Mouse (Mus musculus): ENCODE results near the gene Npas3.

Npas3 gene

DNA sequence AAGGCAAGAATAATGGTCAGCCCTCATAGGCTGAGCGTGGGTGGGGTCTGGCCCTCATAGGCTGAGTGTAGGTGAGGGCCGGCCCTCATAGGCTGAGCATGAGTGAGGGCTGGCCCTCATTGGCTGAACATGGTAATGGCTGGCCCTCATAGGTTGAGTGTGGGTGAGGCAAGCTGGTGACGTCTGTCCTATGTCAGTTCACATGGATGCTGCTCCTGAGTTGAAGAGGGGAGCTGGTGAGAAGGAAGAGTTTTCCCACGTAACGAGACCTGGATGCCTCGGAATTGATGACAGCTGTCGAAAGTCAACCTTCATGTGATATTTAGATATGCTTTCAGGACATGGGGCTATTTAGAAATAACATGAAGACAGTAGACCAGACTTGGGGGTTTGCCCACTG lies 45.5 kb downstream of the Npas3 start:
- DNase-seq (ENCODE audit: low read depth, low spot score) = no peak

DNA sequence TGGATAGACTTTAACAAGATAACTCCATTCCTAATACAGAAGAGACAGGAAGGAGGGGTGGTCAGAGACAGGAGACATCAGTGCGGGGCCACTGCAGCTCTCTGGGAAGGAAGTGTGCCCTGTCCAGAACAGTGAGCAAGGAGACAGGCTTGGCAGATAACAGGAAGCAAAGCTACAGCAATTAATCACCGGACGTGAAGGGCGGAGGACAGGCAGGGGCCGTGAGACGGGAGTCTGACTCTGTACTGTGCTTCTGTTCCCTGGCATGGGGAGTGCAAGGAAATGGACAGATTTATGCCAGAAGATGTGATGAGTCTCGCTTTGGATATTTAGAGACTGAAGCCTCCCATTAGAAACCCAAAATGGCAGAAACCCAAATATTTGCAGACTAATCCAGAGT lies 47.3 kb downstream of the Npas3 start:
- DNase-seq (ENCODE audit: low read depth, low spot score) = no peak

DNA sequence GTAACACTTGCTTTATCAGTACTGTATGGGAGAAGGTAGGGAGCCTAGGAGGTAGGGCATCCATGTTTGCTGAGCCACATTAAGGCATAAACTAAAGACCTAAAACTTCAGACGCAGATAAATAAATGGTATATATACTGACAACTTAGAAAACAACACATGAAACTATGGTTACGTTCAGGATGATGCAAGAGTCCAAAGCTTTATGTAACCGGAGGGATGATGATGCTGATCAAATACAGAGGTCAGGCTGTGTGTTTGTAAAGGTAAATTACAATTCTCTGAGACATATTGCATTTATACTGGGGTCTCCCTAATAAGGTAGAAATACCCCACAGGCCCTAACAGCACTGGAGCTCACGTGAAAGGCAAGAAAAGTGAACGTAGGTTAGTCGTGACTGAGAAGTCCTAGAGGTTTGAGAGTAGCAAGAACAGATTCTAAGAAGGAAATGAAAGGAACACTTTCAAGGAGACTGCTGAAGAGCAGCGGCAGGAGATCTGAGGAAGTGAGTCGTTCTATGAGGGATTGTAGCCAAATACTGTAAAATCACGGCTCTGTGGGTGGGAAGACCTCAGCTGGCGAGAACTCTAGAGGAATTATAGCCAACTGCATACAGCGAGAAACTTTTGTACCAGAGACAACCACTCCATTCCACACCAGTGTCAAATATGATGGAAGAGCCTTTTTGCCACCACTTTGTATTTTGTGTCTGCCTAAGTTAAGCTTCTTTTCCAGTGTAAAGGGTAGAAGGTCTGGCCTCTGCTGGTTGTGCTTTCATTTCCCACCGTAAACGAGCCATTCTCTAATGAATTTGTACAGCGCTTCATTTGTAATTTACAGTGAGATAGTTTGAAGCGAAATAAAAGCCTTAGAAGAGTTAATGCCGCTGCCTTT lies 49.7 kb downstream of the Npas3 start:
- no peak for DNase-seq (ENCODE audit: low read depth, low spot score)

DNA sequence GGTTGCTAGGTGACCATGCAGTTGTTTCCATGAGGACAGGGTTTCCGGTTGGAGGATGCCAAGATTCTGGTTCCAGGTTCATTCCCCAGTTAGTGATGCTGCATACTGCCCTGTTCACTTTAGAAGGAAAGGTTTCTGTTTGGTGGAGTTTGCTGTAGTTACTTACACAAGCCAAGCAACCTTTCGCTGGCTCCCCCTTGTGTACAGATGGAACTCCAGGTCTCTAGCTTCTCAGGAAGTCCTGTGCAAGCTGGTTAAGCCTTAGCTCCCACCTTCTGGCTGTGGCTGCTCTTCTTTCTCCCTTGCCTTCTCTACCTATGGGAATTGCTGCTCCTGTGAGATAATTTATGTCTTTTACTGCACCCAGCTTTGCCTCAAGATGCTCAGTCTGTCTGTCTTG lies 52.5 kb downstream of the Npas3 start:
- no peak for DNase-seq (ENCODE audit: low read depth, low spot score)

DNA sequence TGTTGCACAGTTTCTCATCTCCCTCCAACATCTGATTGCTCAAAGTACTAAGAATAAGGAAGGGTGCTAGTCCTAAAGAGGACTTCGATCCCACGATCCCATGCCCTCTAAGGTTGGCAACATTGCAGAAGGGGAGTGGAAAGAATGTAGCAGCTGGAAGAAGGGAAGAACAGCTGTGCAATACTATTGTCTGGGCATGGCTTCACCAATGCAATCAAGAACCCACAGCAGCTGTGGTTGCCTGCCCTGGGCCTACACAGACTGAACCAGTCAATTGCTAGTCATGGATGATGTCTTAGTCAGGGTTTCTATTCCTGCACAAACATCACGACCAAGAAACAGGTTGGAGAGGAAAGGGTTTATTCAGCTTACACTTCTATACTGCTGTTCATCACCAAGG lies 53.7 kb downstream of the Npas3 start:
- DNase-seq (ENCODE audit: low read depth, low spot score) = no peak

DNA sequence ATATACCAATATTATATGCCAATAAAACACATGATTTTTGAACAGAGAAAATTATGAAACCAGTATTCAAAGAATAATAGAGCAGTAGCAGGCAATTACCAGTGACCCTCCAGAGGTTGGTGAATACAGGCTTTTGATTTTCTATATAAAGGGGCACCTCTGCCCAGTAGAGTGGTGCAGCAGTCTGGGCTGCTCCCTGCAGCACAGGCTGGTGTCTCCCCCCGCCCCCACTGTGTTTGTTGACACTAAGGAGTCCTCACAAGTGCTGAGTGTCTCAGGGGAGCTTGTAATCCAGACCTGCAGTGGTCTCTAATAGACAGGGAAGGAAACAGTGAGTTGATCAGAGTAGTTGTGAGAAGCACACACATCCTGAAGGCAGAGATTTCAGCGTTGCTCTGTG lies 68.2 kb downstream of the Npas3 start:
- no peak for DNase-seq (ENCODE audit: low read depth, low spot score)

DNA sequence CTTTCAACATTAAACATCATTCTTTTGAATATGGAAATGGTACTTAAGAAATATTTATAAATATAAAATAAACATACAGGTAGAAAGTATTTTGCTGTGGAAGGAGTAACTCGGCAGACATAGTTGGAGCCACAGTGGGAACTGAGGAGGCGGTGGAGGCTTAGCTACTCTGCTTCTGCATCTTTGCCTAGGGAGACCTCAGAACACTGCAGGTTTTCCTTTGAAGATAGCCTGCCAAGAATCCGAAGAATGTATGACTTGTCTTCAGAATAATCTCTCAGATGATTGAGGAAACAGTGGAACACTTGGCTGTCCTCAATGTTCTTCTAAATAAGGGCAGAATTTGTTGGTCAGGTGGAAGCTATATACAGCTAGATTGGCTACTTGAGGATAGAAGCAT lies 69.3 kb downstream of the Npas3 start:
- DNase-seq (ENCODE audit: low read depth, low spot score) = no peak

DNA sequence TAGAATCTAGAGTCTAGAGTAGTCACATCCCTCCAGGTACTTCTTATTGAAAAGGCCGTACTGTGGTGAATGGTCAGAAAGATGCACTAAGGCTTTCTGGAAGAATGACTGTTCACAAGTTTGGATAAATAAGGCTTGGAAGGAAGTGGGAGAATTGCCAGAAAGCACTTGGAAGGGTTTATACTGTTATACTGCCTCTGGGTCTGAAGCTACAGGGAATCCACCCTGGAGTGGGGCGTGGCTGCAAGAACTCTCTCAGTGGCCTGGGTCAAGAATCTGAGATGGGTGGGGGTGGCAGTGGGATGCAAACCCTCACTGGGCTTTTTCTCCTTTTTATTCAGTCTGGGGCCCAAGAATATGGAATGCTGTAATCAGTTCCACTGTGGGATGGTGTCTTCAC lies 72.0 kb downstream of the Npas3 start:
- no peak for DNase-seq (ENCODE audit: low read depth, low spot score)

DNA sequence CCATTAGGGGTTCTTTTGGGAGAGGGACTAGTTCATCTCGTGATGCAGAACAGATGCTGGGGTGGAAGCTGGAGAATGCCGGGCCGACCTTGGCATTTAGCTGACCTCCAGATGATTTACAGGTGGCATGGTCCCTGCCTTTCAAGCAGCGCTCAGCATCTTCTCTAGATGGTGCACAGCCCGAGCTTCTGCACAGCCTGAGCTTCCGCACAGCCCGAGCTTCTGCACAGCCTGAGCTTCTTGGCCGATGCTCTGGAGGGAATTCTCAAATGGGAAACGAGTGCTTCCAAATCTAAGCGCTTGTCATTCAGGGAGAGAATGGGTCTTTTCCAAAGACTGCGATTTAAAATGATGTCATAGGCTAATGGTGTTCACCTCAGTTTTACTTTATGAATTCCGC lies 72.5 kb downstream of the Npas3 start:
- DNase-seq (ENCODE audit: low read depth, low spot score) = no peak

DNA sequence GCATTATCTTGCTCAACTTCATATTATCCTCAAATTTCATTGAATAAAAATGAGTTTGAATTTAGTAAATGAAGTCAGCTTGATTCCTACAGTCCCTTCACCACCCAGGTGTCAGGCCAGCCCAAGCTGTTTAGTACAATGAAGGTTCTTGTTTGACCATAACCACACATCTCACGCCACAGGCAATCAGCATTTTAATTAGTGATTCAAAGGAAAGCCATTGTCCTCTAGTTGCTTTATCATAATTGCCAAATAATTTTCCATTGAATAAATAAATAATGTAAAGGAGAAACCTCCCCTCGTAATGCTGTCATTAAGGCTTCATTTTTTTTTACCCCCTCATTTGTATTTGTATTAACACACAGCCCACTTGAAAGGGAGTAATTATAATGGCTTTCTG lies 73.5 kb downstream of the Npas3 start:
- DNase-seq (ENCODE audit: low read depth, low spot score) = no peak

DNA sequence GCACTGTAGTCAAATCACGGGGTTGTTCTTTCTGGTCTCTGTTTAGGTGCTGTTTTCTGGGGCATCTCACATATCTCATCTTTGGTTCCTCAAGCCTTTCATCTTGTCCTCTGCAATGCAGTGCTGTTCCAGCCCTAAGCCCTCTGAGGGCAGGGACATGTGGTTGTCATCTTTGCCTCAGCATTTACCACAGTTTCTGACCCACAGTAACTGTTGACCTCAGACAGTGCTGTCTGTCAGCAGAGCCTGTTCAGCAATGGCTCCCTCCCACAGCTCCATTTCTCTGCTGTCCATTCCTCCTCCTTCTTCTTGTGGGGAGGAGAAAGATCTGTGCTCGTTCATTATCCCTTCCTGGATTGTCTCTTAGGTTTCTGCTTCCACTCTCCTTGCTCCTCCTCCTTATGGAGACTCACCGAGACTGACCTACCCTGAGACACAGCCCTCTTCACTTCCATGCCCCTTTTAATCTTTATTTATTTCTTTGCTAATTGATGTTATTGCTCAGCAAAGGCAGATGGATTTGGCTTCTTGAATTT lies 79.2 kb downstream of the Npas3 start:
- no peak for DNase-seq (ENCODE audit: low read depth, low spot score)

DNA sequence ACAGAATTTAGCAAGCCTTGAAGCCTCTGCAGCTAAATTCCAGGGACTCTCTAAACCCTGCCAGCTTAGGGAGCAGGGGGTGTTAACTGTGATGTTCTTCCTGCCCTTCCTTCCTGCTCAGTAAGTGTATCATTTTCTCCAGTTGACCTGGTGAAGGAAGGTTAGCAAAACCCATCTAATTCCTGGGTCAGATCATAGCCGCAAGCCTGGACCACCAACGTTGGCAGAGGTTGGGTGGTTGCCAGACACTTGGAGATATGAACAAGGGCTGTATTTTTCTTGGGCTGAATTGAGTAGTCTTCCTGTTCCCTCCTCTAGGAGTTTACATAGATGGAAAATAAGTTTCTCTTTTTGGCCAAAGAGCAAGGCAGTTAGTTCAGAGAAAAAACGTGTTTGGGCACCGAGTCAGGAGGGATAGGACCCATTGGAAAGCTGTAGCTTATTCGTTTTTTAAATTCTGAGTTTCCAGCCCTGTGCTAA lies 79.8 kb downstream of the Npas3 start:
- no peak for DNase-seq (ENCODE audit: low read depth, low spot score)

DNA sequence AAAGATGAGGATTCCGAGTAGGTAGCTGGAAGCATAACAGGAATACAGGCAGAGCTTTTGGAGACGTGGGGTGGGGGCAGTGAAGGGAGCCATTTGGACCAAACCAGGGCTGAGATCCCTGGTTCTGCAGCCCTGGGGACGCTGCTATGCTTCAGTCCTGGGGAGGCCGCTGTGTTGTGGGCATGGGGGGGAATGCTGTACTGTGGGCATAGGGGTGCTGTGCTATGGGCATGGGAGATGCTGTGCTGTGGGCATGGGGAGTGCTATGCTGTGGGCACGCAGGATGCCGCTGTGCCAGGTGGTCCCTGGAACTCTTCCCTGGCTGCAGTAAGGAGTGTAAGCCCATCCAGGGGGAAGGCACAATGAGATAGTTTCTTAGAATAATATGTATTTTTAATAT lies 81.7 kb downstream of the Npas3 start:
- no peak for DNase-seq (ENCODE audit: low read depth, low spot score)

DNA sequence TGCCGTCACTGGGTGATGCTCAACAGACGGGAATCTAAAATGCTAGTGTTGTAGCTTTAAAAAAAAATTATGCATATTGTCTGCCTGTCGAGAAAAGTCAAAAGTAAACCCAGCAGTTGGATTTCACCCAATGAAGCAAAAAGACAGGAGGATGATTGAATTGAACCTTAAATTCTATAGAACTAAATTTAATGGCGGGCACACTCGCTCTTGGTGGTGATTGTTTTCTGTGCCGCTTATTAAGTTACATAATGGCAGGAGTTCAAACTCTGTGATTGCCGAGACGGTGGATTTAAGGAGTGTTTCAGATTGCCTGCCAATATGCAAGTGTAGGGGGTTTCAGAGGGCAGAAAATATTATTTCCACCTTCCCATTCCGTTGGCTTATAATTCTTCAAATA lies 82.9 kb downstream of the Npas3 start:
- DNase-seq (ENCODE audit: low read depth, low spot score) = no peak

DNA sequence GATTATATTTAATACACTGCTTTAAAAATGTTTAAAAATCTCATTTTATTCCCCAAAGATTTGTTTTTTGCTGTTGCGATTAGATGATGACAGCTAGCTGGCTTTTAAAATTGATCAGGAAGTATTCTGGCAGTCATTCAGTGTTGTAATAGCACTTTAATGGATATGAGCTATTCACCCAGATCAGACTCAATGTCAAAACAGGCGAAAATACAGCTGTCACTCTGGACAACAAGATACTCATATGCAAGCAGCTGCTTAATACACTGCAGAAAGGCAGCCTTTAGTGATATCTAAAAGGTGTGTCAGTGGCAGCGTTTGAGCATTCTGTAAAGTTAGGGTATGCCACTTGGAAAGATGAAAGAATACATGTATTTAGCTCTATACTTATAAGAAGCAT lies 83.3 kb downstream of the Npas3 start:
- no peak for DNase-seq (ENCODE audit: low read depth, low spot score)

DNA sequence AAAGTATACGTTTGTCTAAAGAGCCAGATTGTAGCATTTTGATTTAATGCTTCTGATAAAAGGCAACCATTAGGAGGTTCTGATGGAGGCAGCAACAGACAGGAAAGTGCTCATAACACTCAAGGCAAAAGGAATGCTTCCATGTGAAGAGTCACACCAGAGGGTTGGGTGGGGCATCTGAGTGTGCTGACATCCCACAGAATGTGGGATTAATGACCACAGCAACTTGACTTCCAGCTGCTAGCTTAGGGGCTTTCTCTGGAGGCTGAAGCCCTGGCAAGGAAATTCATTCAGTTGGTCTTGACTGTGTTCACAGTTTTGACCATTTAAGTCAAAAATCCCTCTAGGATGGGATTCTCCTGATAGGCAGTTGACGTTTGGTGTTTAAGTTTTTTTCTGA lies 84.8 kb downstream of the Npas3 start:
- DNase-seq (ENCODE audit: low read depth, low spot score) = no peak

DNA sequence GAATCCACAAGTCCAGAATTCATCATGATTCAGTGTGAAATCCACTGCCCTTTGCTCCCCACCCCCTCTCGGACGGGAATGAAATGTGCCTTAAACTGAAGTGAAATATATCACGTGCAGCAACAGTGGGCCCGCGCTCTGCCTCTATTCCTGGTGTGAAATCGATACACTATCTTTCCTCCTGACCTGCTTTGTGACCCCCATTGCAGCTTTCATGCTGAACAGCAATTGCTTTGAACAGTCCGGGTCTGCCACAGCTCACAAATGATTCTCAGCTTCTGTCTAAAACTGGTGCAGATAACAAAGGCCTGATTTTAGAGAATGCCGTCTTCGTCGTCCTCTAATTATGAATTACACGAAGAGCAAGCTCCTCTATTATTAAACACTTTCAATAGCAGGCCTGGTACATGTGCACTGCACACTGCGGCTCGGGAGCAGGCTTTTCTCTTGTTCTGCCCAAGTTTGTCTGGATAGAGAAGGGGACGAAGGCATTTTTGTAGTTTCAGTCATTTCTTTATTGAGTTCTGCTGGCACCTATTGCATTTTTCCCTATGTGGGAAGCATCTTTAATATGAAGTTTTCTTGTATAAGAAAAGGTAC lies 90.0 kb downstream of the Npas3 start:
- no peak for DNase-seq (ENCODE audit: low read depth, low spot score)

DNA sequence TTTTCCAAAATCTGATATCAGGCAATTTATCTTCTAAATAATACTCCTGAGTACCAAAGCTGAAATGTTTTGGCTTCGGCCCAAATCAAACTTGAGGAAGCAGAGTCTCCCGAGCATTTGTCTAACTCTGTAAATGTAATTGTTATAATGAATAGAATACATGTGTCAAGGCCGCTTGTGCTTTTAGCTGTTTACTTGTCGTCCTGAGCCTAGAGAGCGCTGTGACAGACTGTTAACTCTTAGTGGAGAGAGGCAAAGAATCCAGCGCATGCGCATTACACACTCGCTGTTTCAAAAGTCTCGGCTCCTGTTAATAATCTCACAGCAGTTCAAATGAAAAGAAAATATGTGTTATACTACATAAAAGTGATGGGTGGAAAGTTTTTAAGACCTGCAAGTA lies 94.3 kb downstream of the Npas3 start:
- DNase-seq (ENCODE audit: low read depth, low spot score) = peak; percentile 16

DNA sequence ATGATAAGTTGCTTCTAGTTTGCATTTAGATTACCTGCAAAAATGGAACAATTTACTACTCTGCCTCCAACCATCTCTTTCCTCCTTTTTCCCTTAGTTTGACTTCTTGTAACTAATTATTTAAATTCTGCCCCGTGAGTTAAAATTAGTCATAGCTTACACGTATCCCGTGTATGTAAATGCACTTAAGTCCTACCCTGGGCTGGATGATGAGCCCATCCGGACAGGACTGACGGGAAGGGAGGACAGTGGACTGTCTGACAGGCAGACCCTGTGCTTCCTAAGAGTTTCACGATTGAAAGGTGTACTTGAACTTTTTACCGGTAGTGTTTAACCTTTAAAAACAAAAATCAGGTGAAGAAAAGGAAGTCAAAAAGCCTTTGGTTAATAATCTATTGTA lies 103.4 kb downstream of the Npas3 start:
- DNase-seq (ENCODE audit: low read depth, low spot score) = no peak

DNA sequence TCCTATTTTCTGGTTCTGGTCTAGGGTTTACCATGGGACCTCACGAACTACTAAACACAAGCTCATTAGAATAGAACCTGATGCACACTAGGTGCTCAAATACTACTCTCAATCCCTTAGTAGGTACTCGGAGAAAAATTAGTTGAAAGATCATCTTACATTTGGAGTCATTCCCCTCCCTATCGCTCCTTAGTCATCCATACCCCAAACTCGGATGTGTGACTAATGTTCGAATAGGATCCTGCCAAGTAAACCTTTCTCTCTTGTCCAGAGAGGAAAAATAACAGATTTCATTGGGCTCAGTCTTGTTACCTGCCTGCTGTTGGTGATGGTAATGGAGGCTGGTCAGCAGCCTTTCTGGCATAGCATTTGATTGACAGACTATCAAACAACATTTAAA lies 117.3 kb downstream of the Npas3 start:
- no peak for DNase-seq (ENCODE audit: low read depth, low spot score)

DNA sequence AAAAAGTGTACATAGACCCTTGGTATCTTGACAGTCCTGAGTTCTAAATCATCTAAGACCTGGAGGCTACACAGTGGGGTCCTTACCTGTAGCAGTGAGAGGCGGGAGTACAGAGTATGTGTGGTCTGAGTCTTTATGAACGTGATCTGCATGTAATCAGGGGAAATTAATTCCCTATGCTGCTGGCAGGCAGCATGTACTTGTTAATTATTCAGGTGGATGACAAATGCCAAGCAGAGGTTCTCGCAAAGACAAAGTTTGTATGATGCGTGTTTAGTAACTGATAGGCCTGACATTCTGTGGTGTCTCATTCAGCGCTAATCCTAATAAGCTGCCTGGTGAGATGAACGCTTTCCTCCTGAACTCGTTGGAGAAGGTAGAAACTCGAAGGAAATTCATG lies 136.4 kb downstream of the Npas3 start:
- DNase-seq (ENCODE audit: low read depth, low spot score) = no peak

DNA sequence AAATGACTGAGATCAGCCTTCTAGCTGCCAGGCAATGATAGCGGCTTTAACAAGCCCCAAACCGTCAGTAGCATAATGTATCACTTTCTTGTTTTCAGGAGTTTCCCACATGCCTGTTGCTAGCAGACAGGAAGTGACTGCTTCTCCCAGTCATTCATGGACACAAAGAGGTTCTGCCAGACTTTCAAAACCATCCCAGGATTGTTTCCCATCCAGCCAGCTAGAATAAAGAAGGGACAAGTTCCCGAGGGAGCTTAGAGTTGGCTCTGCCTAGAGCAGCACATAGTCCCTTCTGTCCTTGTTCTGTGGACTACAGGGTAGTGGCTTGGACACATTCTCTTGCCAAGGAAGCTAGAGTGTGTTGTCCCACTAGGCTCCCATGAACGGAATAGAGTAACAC lies 157.4 kb downstream of the Npas3 start:
- DNase-seq (ENCODE audit: low read depth, low spot score) = no peak

DNA sequence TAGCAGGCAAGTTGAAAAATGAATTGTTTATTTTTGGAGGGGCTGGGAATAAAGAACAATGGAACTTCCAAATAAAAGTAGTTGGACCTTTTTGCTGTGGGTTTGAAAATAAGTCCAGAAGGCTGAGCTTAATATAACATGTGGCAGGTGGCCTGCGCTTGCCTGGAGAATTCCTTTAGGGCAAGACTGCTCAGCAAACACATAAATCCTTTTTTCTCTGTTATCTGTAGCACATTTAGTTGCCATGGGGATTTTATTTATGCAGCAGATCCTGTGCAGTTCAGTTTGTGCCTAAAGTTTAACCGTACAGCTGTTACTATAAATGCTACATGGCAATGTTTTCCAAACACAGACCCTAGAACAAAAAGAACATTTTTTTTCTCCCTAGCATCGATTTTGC lies 159.3 kb downstream of the Npas3 start:
- DNase-seq (ENCODE audit: low read depth, low spot score) = no peak
